Mouse (Mus musculus) brain, embryonic 14.5 days (tissue): Measurements from ENCODE around the gene Itga11.

Experiments
- CTCF ChIP-seq: fragments of 200-500 bp; IDR thresholded peaks from 2 replicates; pipeline ENCODE4 v1.5.1; 2012; ENCODE audit warnings: inconsistent platforms, mild to moderate bottlenecking, moderate library complexity, borderline replicate concordance; ENCODE audit not compliant: insufficient read depth, insufficient read length; ENCODE audit errors: extremely low read depth
- POLR2A ChIP-seq: fragments of 200-500 bp; IDR thresholded peaks from 2 replicates; pipeline ENCODE4 v1.6.1; 2012; ENCODE audit warnings: mild to moderate bottlenecking, inconsistent platforms, borderline replicate concordance; ENCODE audit not compliant: poor library complexity, insufficient read depth, insufficient read length, severe bottlenecking; ENCODE audit errors: extremely low read depth

DNA sequence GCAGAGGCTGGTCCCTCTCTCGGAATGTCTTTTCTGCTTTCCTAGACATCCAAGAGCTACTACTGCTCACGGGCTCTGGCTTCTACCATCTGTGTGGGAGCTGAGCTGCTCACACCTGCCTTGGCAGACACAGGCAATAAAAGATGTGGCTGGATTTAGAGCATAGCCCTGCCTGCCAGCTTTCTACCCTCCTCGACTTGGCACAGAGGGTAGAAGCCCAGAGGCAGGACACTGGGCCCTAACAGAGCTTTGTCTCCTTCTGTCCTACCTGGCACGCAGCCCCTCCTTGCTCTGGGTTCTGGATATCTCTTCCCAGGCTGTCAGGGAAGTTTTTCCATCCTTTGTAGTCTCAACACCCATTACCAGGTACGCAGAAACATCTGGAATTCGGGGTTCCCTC is 45.1 kb downstream of the Itga11 start:
- TF ChIP-seq CTCF = no peak
- TF ChIP-seq POLR2A = no peak
